Mouse (Mus musculus) kidney, postnatal 36 days (tissue): Measurements from ENCODE around the gene Camk2d.

Source experiments
- DNase-seq, 2 experiments: peaks; one replicate each; pipeline ENCODE4 v3.0.0; 2021 to 2022; ENCODE audit warnings: mixed read lengths in 2 of 2

The Camk2d gene

DNA sequence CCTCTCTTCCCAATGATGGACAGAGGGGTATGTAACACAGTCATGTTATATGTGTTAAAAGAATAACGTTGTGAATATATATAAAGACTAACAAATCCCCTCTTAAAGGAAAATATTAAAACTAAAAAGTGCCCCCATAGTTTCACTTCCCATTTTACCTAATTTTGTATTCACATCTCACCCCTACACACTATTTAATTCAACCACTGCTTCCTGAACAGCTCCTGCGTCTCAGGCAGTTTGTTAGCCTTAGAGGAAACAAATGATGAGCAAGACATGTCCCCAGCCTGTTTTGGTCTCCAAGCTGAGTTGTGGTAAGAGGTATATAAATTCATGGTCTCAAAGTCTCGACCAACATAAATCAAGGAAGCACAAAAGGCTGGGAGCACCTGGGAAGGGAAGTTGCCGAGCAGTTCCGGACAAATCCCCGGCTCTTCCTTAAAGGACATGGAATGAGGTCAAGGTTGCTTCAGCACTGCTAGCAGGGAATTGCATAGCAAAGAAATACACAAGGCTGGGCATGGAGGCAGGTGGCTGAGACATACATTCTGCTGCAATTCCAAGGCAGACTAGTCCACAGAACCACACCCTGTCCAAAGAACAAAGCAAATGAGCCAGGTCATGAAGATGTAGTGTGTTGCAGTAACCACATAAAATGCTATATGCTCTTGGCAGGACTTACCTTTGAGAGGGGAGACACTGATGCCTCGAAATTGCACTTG is 155.4 kb downstream of the Camk2d start:
- no peak for DNase-seq

DNA sequence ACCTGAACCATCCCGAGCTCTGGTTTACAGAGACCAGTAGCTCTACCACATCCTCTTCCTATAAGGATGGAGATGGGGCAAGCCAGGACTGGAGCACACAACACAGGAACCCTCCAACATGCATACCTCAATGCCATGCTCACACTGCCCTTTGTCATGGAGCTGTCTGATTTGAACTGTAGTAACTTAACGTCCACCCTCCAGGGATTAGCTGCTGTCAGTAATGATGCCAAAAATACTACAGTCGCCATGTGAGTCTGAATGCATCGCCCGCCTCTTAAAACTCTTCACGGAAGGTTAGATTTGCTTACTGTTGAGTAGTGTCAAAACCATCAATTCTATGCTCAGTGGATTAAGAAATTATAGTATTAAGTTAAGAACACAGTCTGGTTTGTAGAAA is 156.9 kb downstream of the Camk2d start:
- no peak for DNase-seq

GRCm38 (mm10) chr3:126758398-126758797 is 162.3 kb downstream of the Camk2d start:
- DNase-seq, result no peak

DNA sequence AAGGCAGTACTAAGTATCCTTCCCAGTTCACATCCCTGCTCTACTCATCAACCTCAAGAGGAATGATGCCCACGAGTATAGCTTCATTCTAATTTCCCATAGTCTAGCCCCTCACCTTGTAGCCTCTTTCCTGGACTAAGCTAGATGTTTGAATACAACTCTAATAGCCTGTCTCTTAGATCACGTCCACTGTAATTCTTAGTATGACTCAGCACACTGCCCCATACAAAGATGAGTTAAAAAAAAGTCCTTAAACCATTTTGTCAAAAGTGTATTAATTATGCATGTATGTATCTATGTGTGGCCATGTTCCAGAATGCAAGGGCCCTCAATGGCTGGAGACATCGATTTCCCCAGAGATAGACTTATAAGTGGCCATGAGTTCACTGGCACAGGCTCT is 164.5 kb downstream of the Camk2d start:
- DNase-seq, result no peak

DNA sequence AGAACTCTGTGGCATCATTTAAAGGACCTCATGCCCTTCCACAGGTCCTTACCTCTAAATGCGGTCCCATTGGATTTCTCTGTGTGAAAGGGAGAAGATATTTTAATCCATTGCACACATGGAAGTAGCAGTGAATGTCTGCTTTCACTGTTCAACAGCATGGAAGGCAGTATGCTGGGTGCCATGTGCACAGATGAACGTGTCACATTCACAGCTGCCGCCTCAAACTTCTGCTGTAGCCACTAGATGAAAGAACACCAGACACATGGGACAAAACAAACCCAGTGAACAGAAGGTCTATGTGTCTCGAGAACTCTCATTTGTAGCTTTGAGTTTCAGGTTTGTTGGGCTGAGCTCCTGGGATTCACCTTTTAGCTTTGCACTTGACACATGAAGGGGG is 168.6 kb downstream of the Camk2d start:
- no peak for DNase-seq

DNA sequence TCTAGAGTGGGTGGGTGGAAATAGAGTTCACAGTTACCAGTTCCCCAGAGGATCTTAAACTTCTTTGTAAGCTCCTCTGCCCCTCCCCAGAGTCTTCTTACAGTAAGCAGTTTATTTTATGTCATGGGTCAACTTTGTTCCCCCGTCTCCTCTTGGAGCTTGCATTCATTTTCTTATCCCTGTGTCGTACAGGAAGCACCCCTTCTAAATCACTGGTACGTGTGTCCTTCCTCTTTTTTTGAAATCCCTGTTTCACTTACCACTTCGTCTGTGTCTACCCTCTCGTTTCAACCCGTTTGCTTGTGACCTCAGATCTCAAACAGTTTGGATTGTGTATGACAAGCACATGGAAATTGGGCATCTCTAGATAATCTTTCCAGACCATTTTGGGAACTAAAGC is 174.0 kb downstream of the Camk2d start:
- no peak for DNase-seq

- DNase-seq, result peak; percentile 8 to 19
Observed at GRCm38 (mm10) chr3:126771032-126771431, 174.9 kb downstream of the Camk2d start.

GRCm38 (mm10) chr3:126771541-126771940 is 175.4 kb downstream of the Camk2d start:
- peak; percentile 84 to 87 for DNase-seq

- no peak for DNase-seq
Observed at GRCm38 (mm10) chr3:126776001-126776400, 179.9 kb downstream of the Camk2d start.

- no peak for DNase-seq
Observed at GRCm38 (mm10) chr3:126777101-126777500, 181.0 kb downstream of the Camk2d start.

DNA sequence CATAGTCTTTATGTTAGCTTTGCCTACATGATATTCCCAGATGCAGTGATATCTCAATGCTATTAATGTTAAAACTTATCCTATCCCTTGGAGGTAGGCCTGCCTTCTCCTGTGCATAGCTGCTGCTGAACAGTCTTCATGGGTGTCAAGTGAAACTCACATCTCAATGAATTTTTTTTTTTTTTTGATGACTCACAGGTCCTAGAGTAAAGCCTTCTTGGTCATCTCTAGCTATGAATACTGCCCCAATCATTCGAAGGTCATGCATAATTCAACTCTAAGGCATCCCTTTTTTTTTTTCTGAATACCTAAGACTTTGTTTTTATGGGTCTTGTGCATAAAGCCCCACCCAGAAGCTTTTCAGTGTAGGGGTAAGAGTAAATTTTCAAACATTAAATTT is 181.8 kb downstream of the Camk2d start:
- DNase-seq, result no peak

- no peak for DNase-seq
Observed at GRCm38 (mm10) chr3:126780014-126780615, 184.0 kb downstream of the Camk2d start.

GRCm38 (mm10) chr3:126793035-126793964 is 197.2 kb downstream of the Camk2d start:
- DNase-seq, result no peak

DNA sequence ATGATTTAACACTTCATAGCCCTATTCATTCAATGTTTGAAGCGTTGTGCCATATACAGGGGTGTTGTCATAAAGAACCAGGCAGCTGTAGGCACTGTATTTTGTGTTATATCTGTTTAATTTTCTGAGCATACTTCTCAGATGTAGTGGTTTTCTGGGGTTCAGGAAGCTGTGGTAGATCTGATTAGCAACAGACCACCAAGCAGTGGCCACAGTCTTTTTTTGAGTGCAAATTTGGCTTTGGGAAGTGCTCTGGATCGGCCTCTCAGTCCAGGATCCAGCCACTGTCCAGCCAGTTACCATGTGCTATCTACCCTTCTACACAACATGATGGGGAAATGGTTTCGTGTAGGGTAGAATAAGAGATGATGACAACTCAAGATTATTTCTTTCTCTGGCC is 199.8 kb downstream of the Camk2d start:
- no peak for DNase-seq

DNA sequence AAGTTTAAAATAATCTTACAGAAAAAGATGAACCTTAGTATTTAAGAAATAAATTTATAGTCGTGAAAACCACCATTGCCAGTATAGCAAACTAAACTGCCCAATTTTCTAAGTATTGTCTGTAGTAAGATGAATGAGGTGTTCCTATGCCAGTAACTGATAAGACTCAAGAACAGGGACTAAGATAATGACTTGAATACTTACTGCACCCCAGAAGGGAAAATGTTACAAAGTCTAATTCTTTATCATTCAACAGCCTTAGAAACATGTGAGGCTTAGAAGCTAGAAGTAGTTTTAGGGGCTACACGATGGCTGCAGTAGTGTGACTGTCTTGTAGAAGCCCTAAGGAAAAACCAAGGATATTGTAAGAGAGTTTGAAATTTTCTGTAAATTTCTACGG is 200.9 kb downstream of the Camk2d start:
- DNase-seq, result no peak

DNA sequence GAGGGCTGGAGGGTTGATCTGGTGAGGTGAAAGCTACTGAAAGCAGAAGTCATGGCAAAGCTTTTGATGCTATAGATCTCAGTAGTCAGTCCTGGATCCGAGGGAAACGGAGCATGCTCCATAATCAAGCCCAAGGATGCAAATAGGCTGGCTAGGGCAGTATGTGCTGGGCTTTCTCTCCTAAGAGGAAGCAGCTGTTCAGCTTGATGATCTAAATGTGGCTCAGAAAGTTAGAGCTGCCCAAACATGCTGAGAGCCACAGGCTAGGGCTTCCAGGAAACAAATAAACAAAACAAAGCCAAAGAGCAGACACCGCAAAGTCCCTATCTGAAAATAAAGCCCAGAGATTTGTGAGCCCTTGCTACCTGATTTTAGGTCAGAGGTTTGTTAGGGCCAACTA is 201.7 kb downstream of the Camk2d start:
- no peak for DNase-seq

- no peak for DNase-seq
Observed at GRCm38 (mm10) chr3:126802988-126803387, 206.9 kb downstream of the Camk2d start.

DNA sequence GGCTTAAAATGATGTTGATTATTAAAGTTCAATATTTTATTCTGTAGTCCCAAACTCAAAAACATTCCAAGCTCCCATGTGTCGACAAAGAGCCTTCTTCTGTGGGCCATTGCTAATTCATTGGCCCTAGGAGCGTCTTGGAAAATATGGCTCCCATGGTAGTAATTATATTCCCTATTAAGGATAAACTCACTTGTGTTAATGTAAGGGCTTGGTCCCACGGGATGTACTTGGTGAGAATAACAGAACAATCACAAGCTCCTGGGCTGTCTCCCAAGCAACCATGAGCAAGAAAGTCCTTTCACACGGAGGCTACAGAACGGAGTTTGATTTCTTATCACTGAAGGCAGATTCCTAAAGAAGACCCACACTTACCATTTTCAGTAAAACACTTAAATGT is 208.9 kb downstream of the Camk2d start:
- DNase-seq, result no peak

DNA sequence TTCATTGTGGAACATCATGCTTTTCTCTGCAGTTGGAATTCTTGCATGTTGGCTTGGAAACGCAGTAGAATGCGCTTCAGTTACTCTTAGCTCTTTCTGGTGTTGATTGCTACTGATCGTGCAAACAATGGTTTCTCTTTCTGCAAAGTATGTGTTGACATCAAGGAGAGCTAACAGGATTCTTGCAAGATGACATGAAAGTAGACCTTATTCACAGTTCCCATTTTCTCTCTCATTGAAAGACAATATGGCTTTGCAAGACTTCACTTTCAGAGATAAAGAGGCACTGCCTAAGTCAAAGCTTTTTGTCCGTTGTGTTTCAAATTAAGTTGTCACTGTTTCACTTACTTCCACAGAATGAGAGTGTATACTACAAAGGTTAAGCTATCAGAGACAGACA is 210.0 kb downstream of the Camk2d start:
- DNase-seq, result no peak

- DNase-seq, result no peak
Observed at GRCm38 (mm10) chr3:126809915-126810314, 213.8 kb downstream of the Camk2d start.

GRCm38 (mm10) chr3:126810372-126811090 is 214.4 kb downstream of the Camk2d start:
- no peak for DNase-seq

DNA sequence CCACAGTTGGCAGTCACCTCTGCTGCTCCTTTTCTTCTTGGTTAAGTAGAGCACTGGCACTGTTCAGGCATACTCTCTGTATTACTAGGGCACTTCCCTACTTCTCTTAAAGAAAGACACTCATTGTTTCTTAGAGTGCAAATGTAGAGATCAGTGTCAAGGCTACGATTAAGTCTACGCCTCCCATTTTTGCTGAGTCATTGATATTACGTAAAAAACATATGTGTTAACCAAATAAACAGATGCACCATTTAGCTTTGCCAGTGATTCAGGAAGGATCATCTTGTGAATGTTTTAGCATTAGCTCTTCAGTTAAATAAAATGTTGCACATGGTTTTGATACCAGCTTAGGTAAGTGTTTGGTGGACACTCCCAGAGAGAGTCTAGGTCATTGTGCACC is 215.5 kb downstream of the Camk2d start:
- DNase-seq, result no peak

DNA sequence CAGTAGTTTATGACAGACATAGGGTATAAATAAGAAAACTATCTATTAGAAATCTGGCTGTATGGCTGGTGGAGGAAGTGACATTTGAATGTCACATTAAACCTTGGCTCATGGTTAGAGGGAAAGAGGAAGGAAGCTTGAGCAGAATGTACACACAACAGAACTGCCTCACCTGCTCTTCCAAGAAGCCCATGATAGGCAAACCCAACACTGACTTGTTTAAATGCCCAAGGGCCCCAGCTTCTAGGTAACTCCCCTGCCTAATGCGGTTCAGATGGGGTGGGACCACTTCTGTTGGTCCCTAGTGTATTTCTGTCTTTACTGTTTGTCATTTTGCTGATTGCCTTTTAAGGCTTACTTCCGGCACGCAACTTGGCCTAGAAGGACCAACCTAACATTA is 226.3 kb downstream of the Camk2d start:
- DNase-seq, result no peak
